Mouse (Mus musculus): ENCODE measurements around the gene Kat2b. TPM values are rescaled to one million over a fixed set of nuclear protein-coding genes. Genes with fewer than 3 reads are reported as not detected.
A peak's percentile ranks its signal among the peaks of the same experiment; 100 is the strongest.
"Not testable (repeated sequence)": the region's sequence is repeated elsewhere in the genome, so short reads cannot be mapped to it uniquely, and the experiment has no call there.

The Kat2b gene
- total RNA-seq, 2 experiments from 2014 or later: 31.5 to 40.9 TPM

- DNase-seq: no peak
- intact Hi-C loops (cut with DNase I; ENCODE audit: low total_unique reads): no loop called here
These were observed 88.4 kb downstream of the Kat2b start for GRCm38 (mm10) chr17:53655081-53655480.

- intact Hi-C loops (cut with DNase I; ENCODE audit: low total_unique reads): no loop called here
- no peak for DNase-seq
These were observed 89.3 kb downstream of the Kat2b start for GRCm38 (mm10) chr17:53655959-53656358.

- intact Hi-C loops (cut with DNase I; ENCODE audit: low total_unique reads): no loop called here
- DNase-seq: no peak
These were observed 89.8 kb downstream of the Kat2b start for GRCm38 (mm10) chr17:53656369-53656860.

GRCm38 (mm10) chr17:53657391-53657790 is 90.7 kb downstream of the Kat2b start:
- DNase-seq; intact Hi-C loops (cut with DNase I; ENCODE audit: low total_unique reads): not testable (repeated sequence)

GRCm38 (mm10) chr17:53658668-53659067 is 92.0 kb downstream of the Kat2b start:
- intact Hi-C loops (cut with DNase I; ENCODE audit: low total_unique reads): no loop called here
- DNase-seq: no peak

GRCm38 (mm10) chr17:53659230-53659629 is 92.6 kb downstream of the Kat2b start:
- DNase-seq: no peak
- intact Hi-C loops (cut with DNase I; ENCODE audit: low total_unique reads): no loop called here

GRCm38 (mm10) chr17:53659738-53660137 is 93.1 kb downstream of the Kat2b start:
- intact Hi-C loops (cut with DNase I; ENCODE audit: low total_unique reads): loop anchor here (10.0 kb wide), 1 partner anchor 155 kb away; no protein-coding TSS in a partner anchor

GRCm38 (mm10) chr17:53661056-53661840 is 94.6 kb downstream of the Kat2b start:
- intact Hi-C loops (cut with DNase I; ENCODE audit: low total_unique reads): loop anchor here (10.0 kb wide), 1 partner anchor 156 kb away; no protein-coding TSS in a partner anchor
- no peak for DNase-seq

More at GRCm38 (mm10) chr17:53659738-53660137, 93.1 kb downstream of the Kat2b start:
- DNase-seq: peak; percentile 27

GRCm38 (mm10) chr17:53664267-53664666 is 97.6 kb downstream of the Kat2b start:
- DNase-seq: no peak
- intact Hi-C loops (cut with DNase I; ENCODE audit: low total_unique reads): loop anchor here (10.0 kb wide), 1 partner anchor 159 kb away; no protein-coding TSS in a partner anchor

- no peak for DNase-seq
- intact Hi-C loops (cut with DNase I; ENCODE audit: low total_unique reads): loop anchor here (10.0 kb wide), 1 partner anchor 160 kb away; no protein-coding TSS in a partner anchor
These were observed 98.2 kb downstream of the Kat2b start for GRCm38 (mm10) chr17:53664703-53665382.

- intact Hi-C loops (cut with DNase I; ENCODE audit: low total_unique reads): no loop called here
- no peak for DNase-seq
These were observed 103.8 kb downstream of the Kat2b start for GRCm38 (mm10) chr17:53670453-53670852.

- intact Hi-C loops (cut with DNase I; ENCODE audit: low total_unique reads): no loop called here
- no peak for DNase-seq
These were observed 112.1 kb downstream of the Kat2b start for GRCm38 (mm10) chr17:53678716-53679115.

- intact Hi-C loops (cut with DNase I; ENCODE audit: low total_unique reads): no loop called here
- DNase-seq: no peak
These were observed 121.7 kb downstream of the Kat2b start for GRCm38 (mm10) chr17:53688321-53688720.

- DNase-seq: peak; percentile 97
- intact Hi-C loops (cut with DNase I; ENCODE audit: low total_unique reads): no loop called here
These were observed 122.5 kb downstream of the Kat2b start, which contains the start of gene Sgo1 for GRCm38 (mm10) chr17:53688877-53689802. Sgo1 (minus strand) TSS chr17:53689333.

- no peak for DNase-seq
- intact Hi-C loops (cut with DNase I; ENCODE audit: low total_unique reads): no loop called here
These were observed 123.3 kb downstream of the Kat2b start for GRCm38 (mm10) chr17:53689946-53690345.

- peak; percentile 49 for DNase-seq
- intact Hi-C loops (cut with DNase I; ENCODE audit: low total_unique reads): no loop called here
These were observed 127.4 kb downstream of the Kat2b start for GRCm38 (mm10) chr17:53694039-53694438.

- DNase-seq; intact Hi-C loops (cut with DNase I; ENCODE audit: low total_unique reads): not testable (repeated sequence)
These were observed 130.9 kb downstream of the Kat2b start for GRCm38 (mm10) chr17:53697521-53697920.

GRCm38 (mm10) chr17:53714453-53714852 is 147.8 kb downstream of the Kat2b start:
- intact Hi-C loops (cut with DNase I; ENCODE audit: low total_unique reads): no loop called here
- no peak for DNase-seq

GRCm38 (mm10) chr17:53715161-53715560 is 148.5 kb downstream of the Kat2b start:
- intact Hi-C loops (cut with DNase I; ENCODE audit: low total_unique reads); DNase-seq: not testable (repeated sequence)

Data from gastrocnemius, postnatal 14 days (tissue).